Mouse (Mus musculus) liver, embryonic 15.5 days (tissue): ENCODE measurements around the gene Dntt. TPM values are rescaled to one million over a fixed set of nuclear protein-coding genes. Genes with fewer than 3 reads are reported as not detected.

ENCODE experiments used
- ATAC-seq: fragments of 200-750 bp; cut with Nextera tagmentation; 2 replicates; pipeline ENCODE4 v1.8.0; 2017; ENCODE audit warnings: moderate number of reproducible peaks, mild to moderate bottlenecking, moderate library complexity; ENCODE audit not compliant: insufficient read depth
- H3K27ac ChIP-seq: fragments of 300-500 bp; sonication (generic); replicated peaks from 2 replicates; pipeline ENCODE4 v1.5.1; 2015; ENCODE audit warnings: mild to moderate bottlenecking, inconsistent platforms
- H3K27me3 ChIP-seq: fragments of 300-500 bp; sonication (generic); 2 replicates; pipeline ENCODE4 v1.6.1; 2015; ENCODE audit warnings: mild to moderate bottlenecking, inconsistent platforms
- H3K36me3 ChIP-seq: fragments of 300-500 bp; sonication (generic); replicated peaks from 2 replicates; pipeline ENCODE4 v1.6.1; 2015; ENCODE audit warnings: moderate library complexity, mild to moderate bottlenecking, inconsistent platforms
- H3K4me1 ChIP-seq: fragments of 300-500 bp; sonication (generic); replicated peaks from 2 replicates; pipeline ENCODE4 v1.6.1; 2015; ENCODE audit warnings: inconsistent platforms
- H3K4me2 ChIP-seq: fragments of 300-500 bp; sonication (generic); 2 replicates; pipeline ENCODE4 v1.6.1; 2015; ENCODE audit warnings: moderate library complexity, mild to moderate bottlenecking, inconsistent platforms
- H3K4me3 ChIP-seq: fragments of 300-500 bp; sonication (generic); replicated peaks from 2 replicates; pipeline ENCODE4 v1.5.1; 2015; ENCODE audit warnings: mild to moderate bottlenecking, inconsistent platforms
- H3K9ac ChIP-seq: fragments of 300-500 bp; sonication (generic); 2 replicates; pipeline ENCODE4 v1.6.1; 2015; ENCODE audit warnings: moderate library complexity, mild to moderate bottlenecking, inconsistent platforms
- H3K9me3 ChIP-seq: fragments of 300-500 bp; sonication (generic); replicated peaks from 2 replicates; pipeline ENCODE4 v1.6.1; 2016; ENCODE audit warnings: inconsistent platforms
- WGBS: fragments of 180-500 bp; shearing (Covaris S2); methylation state at CpG from one replicate; pipeline ENCODE4 v1.1.7; 2015; ENCODE audit warnings: mixed read lengths; ENCODE audit not compliant: insufficient replicate concordance; 5-methylcytosine and 5-hydroxymethylcytosine counted together
- polyA plus RNA-seq: library from polyadenylated mRNA; unstranded; fragments of >200 nt; fragmentation: Nextera tagmentation; extraction: Ambion mirVana; gene quantifications from 2 replicates; pipeline ENCODE4 v1.2.1, GENCODE M21; 2015

The Dntt gene
- polyA plus RNA-seq, 1 experiment from 2014 or later, result not detected

GRCm38 (mm10) chr19:41011676-41012075 is 17.4 kb upstream of the Dntt start:
- no peak for ATAC-seq
- no peak overlapping the region for H3K4me2 ChIP-seq
- WGBS, result 36% methylated on average over 5 of the region's 5 CpGs
- H3K4me3 ChIP-seq, result no peak overlapping the region
- peaks cover 3% of the 10 kb centered on the region; the same call in 1 of the 2 replicates for H3K4me1 ChIP-seq
- peaks cover 29% of the 10 kb centered on the region for H3K27me3 ChIP-seq
- H3K36me3 ChIP-seq, result no peaks in the 10 kb centered on the region
- H3K9ac ChIP-seq, result no peak overlapping the region
- H3K9me3 ChIP-seq, result no peaks in the 10 kb centered on the region
- no peak overlapping the region for H3K27ac ChIP-seq

GRCm38 (mm10) chr19:41013591-41013990 is 15.5 kb upstream of the Dntt start:
- no peak overlapping the region for H3K9ac ChIP-seq
- H3K4me1 ChIP-seq, result peaks cover 3% of the 10 kb centered on the region; the same call in 1 of the 2 replicates
- H3K4me2 ChIP-seq, result no peak overlapping the region
- H3K27me3 ChIP-seq, result peaks cover 30% of the 10 kb centered on the region
- ATAC-seq, result no peak
- no peaks in the 10 kb centered on the region for H3K9me3 ChIP-seq
- no peak overlapping the region for H3K27ac ChIP-seq
- no peak overlapping the region for H3K4me3 ChIP-seq
- 17% methylated on average over 5 of the region's 5 CpGs for WGBS
- no peaks in the 10 kb centered on the region for H3K36me3 ChIP-seq

- Histone ChIP-seq H3K4me3 (no peak overlapping the region), H3K4me2 (no peak overlapping the region), H3K36me3 (no peaks in the 10 kb centered on the region), H3K27ac (no peak overlapping the region), H3K9me3 (no peaks in the 10 kb centered on the region), H3K9ac (no peak overlapping the region), H3K27me3 (peaks cover 30% of the 10 kb centered on the region), H3K4me1 (peaks cover 3% of the 10 kb centered on the region; the same call in 1 of the 2 replicates)
- ATAC-seq, result no peak
- 16% methylated on average over 9 of the region's 9 CpGs for WGBS
Measured at GRCm38 (mm10) chr19:41014003-41014402, 15.1 kb upstream of the Dntt start.

GRCm38 (mm10) chr19:41015951-41016716 is 12.9 kb upstream of the Dntt start:
- H3K9me3 ChIP-seq, result no peaks in the 10 kb centered on the region
- H3K4me1 ChIP-seq, result peaks cover 3% of the 10 kb centered on the region; the same call in 1 of the 2 replicates
- H3K27me3 ChIP-seq, result peaks cover 27% of the 10 kb centered on the region
- H3K27ac ChIP-seq, result no peak overlapping the region
- 10% methylated on average over 14 of the region's 14 CpGs for WGBS
- peak; percentile 31; the same call in 1 of the 2 replicates for ATAC-seq
- H3K4me2 ChIP-seq, result peak overlapping the region; percentile 59
- H3K9ac ChIP-seq, result no peak overlapping the region
- H3K4me3 ChIP-seq, result 0 out of 2 replicates have a peak overlapping the region, but pooled peaks have one; percentile 20
- no peaks in the 10 kb centered on the region for H3K36me3 ChIP-seq

- H3K4me3 ChIP-seq, result no peak overlapping the region
- H3K27me3 ChIP-seq, result peaks cover 8% of the 10 kb centered on the region; the same call in 1 of the 2 replicates
- H3K9me3 ChIP-seq, result no peaks in the 10 kb centered on the region
- no peak overlapping the region for H3K9ac ChIP-seq
- H3K36me3 ChIP-seq, result no peaks in the 10 kb centered on the region
- 44% methylated on average over 5 of the region's 5 CpGs for WGBS
- no peak overlapping the region for H3K4me2 ChIP-seq
- H3K4me1 ChIP-seq, result peaks cover 3% of the 10 kb centered on the region; the same call in 1 of the 2 replicates
- H3K27ac ChIP-seq, result no peak overlapping the region
- ATAC-seq, result no peak
Measured at GRCm38 (mm10) chr19:41019164-41019675, 9.9 kb upstream of the Dntt start.

- peaks cover 3% of the 10 kb centered on the region; the same call in 1 of the 2 replicates for H3K4me1 ChIP-seq
Measured at GRCm38 (mm10) chr19:41020537-41020936, 8.5 kb upstream of the Dntt start.

GRCm38 (mm10) chr19:41022244-41022643 is 6.8 kb upstream of the Dntt start:
- 47% methylated on average over 4 of the region's 4 CpGs for WGBS
- no peak for ATAC-seq

More at GRCm38 (mm10) chr19:41020537-41020936, 8.5 kb upstream of the Dntt start:
- H3K27me3 ChIP-seq, result peaks cover 4% of the 10 kb centered on the region; the same call in 1 of the 2 replicates
- no peaks in the 10 kb centered on the region for H3K9me3 ChIP-seq
- no peak overlapping the region for H3K4me3 ChIP-seq
- H3K36me3 ChIP-seq, result no peaks in the 10 kb centered on the region
- ATAC-seq, result no peak
- no peak overlapping the region for H3K9ac ChIP-seq
- WGBS, result 51% methylated on average over 3 of the region's 3 CpGs
- no peak overlapping the region for H3K27ac ChIP-seq
- no peak overlapping the region for H3K4me2 ChIP-seq

GRCm38 (mm10) chr19:41026551-41026950 is 2.5 kb upstream of the Dntt start:
- Histone ChIP-seq H3K27me3 (peaks cover 8% of the 10 kb centered on the region), H3K27ac (no peak overlapping the region), H3K4me3 (no peak overlapping the region), H3K9me3 (no peaks in the 10 kb centered on the region), H3K4me1 (no peaks in the 10 kb centered on the region), H3K9ac (no peak overlapping the region), H3K4me2 (no peak overlapping the region), H3K36me3 (no peaks in the 10 kb centered on the region)
- no peak for ATAC-seq
- 64% methylated on average over 8 of the region's 8 CpGs for WGBS

More at GRCm38 (mm10) chr19:41022244-41022643, 6.8 kb upstream of the Dntt start:
- H3K4me1 ChIP-seq, result no peaks in the 10 kb centered on the region
- peaks cover 4% of the 10 kb centered on the region; the same call in 1 of the 2 replicates for H3K27me3 ChIP-seq
- H3K9me3 ChIP-seq, result no peaks in the 10 kb centered on the region
- no peaks in the 10 kb centered on the region for H3K36me3 ChIP-seq
- H3K9ac ChIP-seq, result no peak overlapping the region
- no peak overlapping the region for H3K4me2 ChIP-seq
- no peak overlapping the region for H3K27ac ChIP-seq
- H3K4me3 ChIP-seq, result no peak overlapping the region

- no peak for ATAC-seq
- Histone ChIP-seq H3K27me3 (peaks cover 12% of the 10 kb centered on the region), H3K9ac (no peak overlapping the region), H3K4me1 (no peaks in the 10 kb centered on the region), H3K36me3 (no peaks in the 10 kb centered on the region), H3K9me3 (no peaks in the 10 kb centered on the region), H3K4me2 (no peak overlapping the region), H3K27ac (no peak overlapping the region), H3K4me3 (no peak overlapping the region)
- 65% methylated on average over 5 of the region's 5 CpGs for WGBS
Measured at GRCm38 (mm10) chr19:41027024-41027423, 2.1 kb upstream of the Dntt start.

- Histone ChIP-seq H3K4me3 (no peak overlapping the region), H3K27me3 (peaks cover 12% of the 10 kb centered on the region), H3K36me3 (no peaks in the 10 kb centered on the region), H3K27ac (no peak overlapping the region), H3K4me1 (no peaks in the 10 kb centered on the region), H3K4me2 (no peak overlapping the region), H3K9ac (no peak overlapping the region), H3K9me3 (no peaks in the 10 kb centered on the region)
- WGBS, result 79% methylated on average over 9 of the region's 9 CpGs
- ATAC-seq, result no peak
Measured at GRCm38 (mm10) chr19:41027601-41028000, 1.5 kb upstream of the Dntt start.

- H3K9me3 ChIP-seq, result no peaks in the 10 kb centered on the region
- ATAC-seq, result no peak
- H3K4me1 ChIP-seq, result no peaks in the 10 kb centered on the region
- peaks cover 12% of the 10 kb centered on the region for H3K27me3 ChIP-seq
- H3K9ac ChIP-seq, result no peak overlapping the region
- H3K27ac ChIP-seq, result no peak overlapping the region
- no peaks in the 10 kb centered on the region for H3K36me3 ChIP-seq
- WGBS, result 58% methylated on average over 6 of the region's 6 CpGs
- H3K4me3 ChIP-seq, result no peak overlapping the region
- no peak overlapping the region for H3K4me2 ChIP-seq
Measured at GRCm38 (mm10) chr19:41030161-41030560, 1.1 kb downstream of the Dntt start.
